In genomic region chr9:89461190-89461589, GRCm38 (mm10) we compare ENCODE assay signal across 8 mouse cellular contexts.
DNase-seq lines count a peak whose midpoint lies in the region; TF ChIP-seq lines count a peak whose summit lies in the region.

No protein-coding gene starts in this region.

- peak; percentile 66 for TF ChIP-seq CTCF in gastrocnemius, adult 2 months (IDR thresholded peaks at IDR 0.05)

- H3K27ac ChIP-seq in gastrocnemius, adult 2 months = no peak overlapping the region

- DNase-seq in gastrocnemius, adult 2 months = no peak
- DNase-seq in gastrocnemius, postnatal 4 days (ENCODE audit: low spot score in 2 of 2) = no peak
- DNase-seq in ovary, postnatal 14 days (ENCODE audit: low spot score) = peak; percentile 28
- no peak for DNase-seq in ovary, postnatal 36 days (ENCODE audit: low spot score)
- DNase-seq in cerebellum, adult 9-11 months = peak; percentile 23
- peak; percentile 40 for DNase-seq in induced T-regulatory cell, adult 2 months (ENCODE audit: low read depth)
- peak; percentile 23 for DNase-seq in lung, postnatal 10 days
- peak; percentile 4 for DNase-seq in thymus, postnatal 0 days (ENCODE audit: low spot score)

- no peak overlapping the region for H3K4me3 ChIP-seq in gastrocnemius, adult 2 months

- intact Hi-C loops in gastrocnemius, adult 2 months (cut with DNase I) = no loop called here

Comparison
In these comparisons a context has a peak if more than half of its experiments do, and no peak if none do; other contexts are left out.
1. DNase-seq: peak in ovary, postnatal 14 days (single experiment), cerebellum, adult 9-11 months (single experiment), induced T-regulatory cell, adult 2 months (single experiment), lung, postnatal 10 days (single experiment) and thymus, postnatal 0 days (single experiment); none in gastrocnemius, adult 2 months (single experiment), gastrocnemius, postnatal 4 days (0 of 2) and ovary, postnatal 36 days (single experiment).